Mouse (Mus musculus) thymus, postnatal 36 days (tissue): ENCODE measurements around the gene Tsku.
A peak's percentile ranks its signal among the peaks of the same experiment; 100 is the strongest.

Experiments
- DNase-seq, 2 experiments: peaks; one replicate each; pipeline ENCODE4 v3.0.0; 2022; ENCODE audit warnings: mixed read lengths in 2 of 2

The Tsku gene

GRCm38 (mm10) chr7:98361063-98361652 lies at the start of gene Tsku:
Gene Tsku, minus strand, starts transcription at chr7:98361328.
- DNase-seq, result peak; percentile 48 to 53

- DNase-seq, result no peak
These were observed 46.5 kb upstream of the Tsku start for GRCm38 (mm10) chr7:98407615-98408014.

- no peak for DNase-seq
These were observed 42.9 kb upstream of the Tsku start for GRCm38 (mm10) chr7:98403996-98404395.

- no peak for DNase-seq
These were observed 41.8 kb upstream of the Tsku start for GRCm38 (mm10) chr7:98402582-98403574.

- DNase-seq, result no peak
These were observed 31.5 kb upstream of the Tsku start for GRCm38 (mm10) chr7:98392466-98393201.

- DNase-seq, result no peak
These were observed 30.3 kb upstream of the Tsku start for GRCm38 (mm10) chr7:98391351-98391936.

GRCm38 (mm10) chr7:98390486-98390885 lies 29.4 kb upstream of the Tsku start:
- DNase-seq, result no peak

- DNase-seq, result no peak
These were observed 28.5 kb upstream of the Tsku start for GRCm38 (mm10) chr7:98389656-98390055.

GRCm38 (mm10) chr7:98388881-98389501 lies 27.9 kb upstream of the Tsku start:
- no peak for DNase-seq

- no peak for DNase-seq
These were observed 26.1 kb upstream of the Tsku start for GRCm38 (mm10) chr7:98387201-98387600.

- DNase-seq, result no peak
These were observed 24.0 kb upstream of the Tsku start for GRCm38 (mm10) chr7:98385168-98385567.

GRCm38 (mm10) chr7:98383337-98383736 lies 22.2 kb upstream of the Tsku start:
- no peak for DNase-seq

GRCm38 (mm10) chr7:98382784-98383183 lies 21.7 kb upstream of the Tsku start:
- DNase-seq, result no peak

- no peak for DNase-seq
These were observed 19.2 kb upstream of the Tsku start for GRCm38 (mm10) chr7:98380224-98380925.

GRCm38 (mm10) chr7:98379232-98379631 lies 18.1 kb upstream of the Tsku start:
- no peak for DNase-seq

- no peak for DNase-seq
These were observed 16.1 kb upstream of the Tsku start for GRCm38 (mm10) chr7:98377257-98377656.

GRCm38 (mm10) chr7:98371161-98371560 lies 10.0 kb upstream of the Tsku start:
- DNase-seq, result no peak

GRCm38 (mm10) chr7:98369762-98370369 lies 8.7 kb upstream of the Tsku start:
- DNase-seq, result no peak

- DNase-seq, result no peak
These were observed 534 bp upstream of the Tsku start for GRCm38 (mm10) chr7:98361662-98362061.

GRCm38 (mm10) chr7:98360621-98360990 lies 522 bp downstream of the Tsku start:
- DNase-seq, result no peak

GRCm38 (mm10) chr7:98359951-98360620 lies 1.0 kb downstream of the Tsku start:
- DNase-seq, result peak in 1 of 2 experiments; percentile 10
